Mouse (Mus musculus): ENCODE data around the gene Trim24. TPM values are rescaled to one million over a fixed set of nuclear protein-coding genes. Genes with fewer than 3 reads are reported as not detected.
"Not testable (repeated sequence)": the region's sequence is repeated elsewhere in the genome, so short reads cannot be mapped to it uniquely, and the experiment has no call there.

The Trim24 gene
- polyA plus RNA-seq, 1 experiment from 2014 or later, result 19.6 TPM

DNA sequence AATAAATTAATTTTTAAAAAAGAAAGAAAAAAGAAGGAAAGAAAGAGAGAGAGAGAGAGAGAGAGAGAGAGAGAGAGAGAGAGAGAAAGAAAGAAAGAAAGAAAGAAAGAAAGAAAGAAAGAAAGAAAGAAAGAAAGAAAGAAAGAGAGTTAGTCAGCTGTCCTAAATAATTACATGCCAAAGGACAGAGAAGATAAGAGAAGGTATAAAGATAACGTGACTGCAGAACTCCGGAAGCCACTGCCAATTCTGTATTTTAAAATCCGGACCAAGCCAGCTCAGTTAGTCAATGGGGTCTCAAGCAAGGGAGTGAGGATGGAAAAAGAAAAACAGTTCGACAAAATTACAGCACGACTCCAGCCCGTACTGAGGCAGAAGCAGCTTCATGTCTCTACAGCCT lies 25.7 kb upstream of the Trim24 start:
- not testable (repeated sequence) for H3K36me3 ChIP-seq (ENCODE audit: poor library complexity, severe bottlenecking)

DNA sequence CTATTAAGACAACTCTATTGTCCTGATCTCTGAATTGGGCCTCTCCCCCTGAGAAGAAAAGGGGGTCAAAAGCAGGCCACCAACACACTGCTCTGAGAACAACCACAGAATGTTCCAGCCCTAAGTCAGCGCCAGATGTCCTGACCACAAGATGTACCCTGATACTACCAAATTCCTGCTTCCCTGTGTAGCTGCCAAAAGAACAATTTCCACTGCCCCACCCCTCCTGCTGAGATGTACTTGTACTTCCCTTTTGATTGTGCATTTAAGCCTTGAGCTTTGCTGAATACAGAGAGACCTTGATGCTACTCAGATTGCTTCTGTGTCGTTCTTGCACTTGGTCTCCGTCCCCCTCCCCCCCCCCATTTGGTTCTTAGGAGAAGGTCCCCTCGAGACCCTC lies 23.1 kb upstream of the Trim24 start:
- H3K27me3 ChIP-seq; H3K36me3 ChIP-seq (ENCODE audit: poor library complexity, severe bottlenecking); ATAC-seq; H3K4me2 ChIP-seq; H3K4me1 ChIP-seq; H3K4me3 ChIP-seq; H3K27ac ChIP-seq; H3K9me3 ChIP-seq (replicated peaks); H3K9ac ChIP-seq: not testable (repeated sequence)
- 88% methylated on average over 4 of the region's 4 CpGs for WGBS

More for the DNA sequence above, 25.7 kb upstream of the Trim24 start:
- H3K27ac ChIP-seq; H3K9ac ChIP-seq; H3K27me3 ChIP-seq; H3K4me2 ChIP-seq; H3K4me1 ChIP-seq; ATAC-seq; H3K9me3 ChIP-seq (replicated peaks); H3K4me3 ChIP-seq: not testable (repeated sequence)
- WGBS, result 96% methylated on average over 6 of the region's 6 CpGs

DNA sequence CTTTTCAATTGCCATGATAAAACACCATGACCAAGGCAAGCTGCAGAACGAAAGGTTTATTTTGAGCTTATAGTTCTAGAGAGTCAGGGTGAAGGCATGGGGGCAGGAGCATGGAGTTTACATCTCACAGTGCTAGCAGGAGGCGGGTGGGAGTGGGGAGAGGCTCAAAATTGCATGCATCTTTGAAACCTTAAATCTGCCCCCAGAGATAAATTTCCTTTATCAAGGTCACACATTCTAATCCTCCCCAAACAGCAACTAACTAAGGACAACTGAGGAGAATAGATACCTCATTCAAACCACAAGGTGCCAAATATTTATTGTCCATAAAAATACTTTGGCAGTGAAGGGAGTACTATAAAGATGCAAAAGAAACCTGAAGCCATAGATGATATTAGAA lies 19.3 kb upstream of the Trim24 start:
- Histone ChIP-seq H3K27ac (no peak overlapping the region), H3K36me3 (ENCODE audit: poor library complexity, severe bottlenecking) (no peaks in the 10 kb centered on the region), H3K9me3 (replicated peaks) (no peaks in the 10 kb centered on the region; the same call in 1 of the 2 replicates), H3K27me3 (no peaks in the 10 kb centered on the region), H3K4me2 (no peak overlapping the region), H3K9ac (no peak overlapping the region), H3K4me3 (no peak overlapping the region), H3K4me1 (no peaks in the 10 kb centered on the region)
- ATAC-seq, result no peak
- 94% methylated on average over 2 of the region's 2 CpGs for WGBS

DNA sequence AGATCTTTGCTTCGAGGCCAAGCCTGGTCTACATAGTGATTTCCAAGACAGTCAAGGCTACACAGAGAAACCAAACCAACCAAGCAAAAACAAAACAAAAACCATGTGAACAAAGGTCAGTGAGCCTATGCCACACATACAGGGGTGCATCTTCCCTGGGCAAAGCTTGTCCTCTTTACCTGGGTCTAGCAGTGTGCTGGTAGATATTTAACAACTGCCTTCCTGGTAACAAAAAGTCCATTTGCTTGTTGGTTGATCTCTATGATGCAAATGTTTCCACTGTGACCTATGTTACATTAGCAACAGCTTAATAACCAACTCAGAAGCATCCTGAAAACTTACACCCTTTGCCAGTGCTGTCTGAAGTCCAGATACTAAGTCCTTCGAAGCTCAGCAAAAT lies 17.3 kb upstream of the Trim24 start:
- Histone ChIP-seq H3K36me3 (ENCODE audit: poor library complexity, severe bottlenecking) (no peaks in the 10 kb centered on the region), H3K27me3 (no peaks in the 10 kb centered on the region), H3K4me3 (no peak overlapping the region), H3K9ac (no peak overlapping the region), H3K4me1 (no peaks in the 10 kb centered on the region), H3K9me3 (replicated peaks) (no peaks in the 10 kb centered on the region; the same call in 1 of the 2 replicates), H3K4me2 (no peak overlapping the region), H3K27ac (no peak overlapping the region)
- WGBS, result 91% methylated on average over 2 of the region's 2 CpGs
- ATAC-seq, result no peak

DNA sequence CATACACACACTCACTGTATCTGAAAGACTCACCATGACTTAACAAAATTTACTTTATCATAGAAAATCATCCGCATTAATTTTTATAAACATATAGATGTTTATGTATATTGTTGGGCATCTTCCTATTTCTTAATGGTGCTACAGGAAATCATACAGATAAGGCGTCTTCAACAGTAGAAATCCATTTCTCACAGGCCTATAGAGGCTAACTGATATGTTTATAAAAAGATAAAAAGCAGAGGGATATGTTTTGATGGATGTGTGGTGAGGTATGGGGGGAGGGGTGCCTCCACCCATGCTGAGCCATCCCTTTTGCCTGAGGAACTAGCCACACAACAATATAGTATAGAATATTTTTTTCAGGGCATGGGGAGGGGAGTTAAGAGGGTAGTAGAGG lies 15.2 kb upstream of the Trim24 start:
- no peak overlapping the region for H3K27ac ChIP-seq
- H3K4me1 ChIP-seq, result no peaks in the 10 kb centered on the region
- no peak overlapping the region for H3K4me2 ChIP-seq
- H3K9me3 ChIP-seq (replicated peaks), result no peaks in the 10 kb centered on the region
- no peak for ATAC-seq
- H3K27me3 ChIP-seq, result no peaks in the 10 kb centered on the region
- no peak overlapping the region for H3K9ac ChIP-seq
- H3K36me3 ChIP-seq (ENCODE audit: poor library complexity, severe bottlenecking), result no peaks in the 10 kb centered on the region
- H3K4me3 ChIP-seq, result no peak overlapping the region
- WGBS, result 89% methylated on average over 2 of the region's 2 CpGs

DNA sequence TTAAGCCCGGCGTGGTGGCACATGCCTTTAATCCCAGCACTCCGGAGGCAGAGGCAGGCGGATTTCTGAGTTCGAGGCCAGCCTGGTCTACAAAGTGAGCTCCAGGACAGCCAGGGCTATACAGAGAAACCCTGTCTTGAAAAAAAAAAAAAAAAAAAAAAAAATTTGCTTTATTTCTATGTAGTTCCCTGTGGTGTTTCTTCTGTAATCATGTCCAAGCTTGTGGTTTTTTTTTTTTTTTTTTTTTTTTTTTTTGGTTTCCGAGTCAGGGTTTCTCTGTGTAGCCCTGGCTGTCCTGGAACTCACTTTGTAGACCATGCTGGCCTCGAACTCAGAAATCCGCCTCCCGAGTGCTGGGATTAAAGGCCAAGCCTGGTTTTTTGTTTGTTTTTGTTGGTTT lies 14.3 kb upstream of the Trim24 start:
- not testable (repeated sequence) for H3K9me3 ChIP-seq (replicated peaks); H3K9ac ChIP-seq; H3K4me3 ChIP-seq; H3K4me1 ChIP-seq; ATAC-seq; H3K36me3 ChIP-seq (ENCODE audit: poor library complexity, severe bottlenecking); H3K27ac ChIP-seq; H3K27me3 ChIP-seq; H3K4me2 ChIP-seq
- WGBS, result 95% methylated on average over 9 of the region's 9 CpGs

DNA sequence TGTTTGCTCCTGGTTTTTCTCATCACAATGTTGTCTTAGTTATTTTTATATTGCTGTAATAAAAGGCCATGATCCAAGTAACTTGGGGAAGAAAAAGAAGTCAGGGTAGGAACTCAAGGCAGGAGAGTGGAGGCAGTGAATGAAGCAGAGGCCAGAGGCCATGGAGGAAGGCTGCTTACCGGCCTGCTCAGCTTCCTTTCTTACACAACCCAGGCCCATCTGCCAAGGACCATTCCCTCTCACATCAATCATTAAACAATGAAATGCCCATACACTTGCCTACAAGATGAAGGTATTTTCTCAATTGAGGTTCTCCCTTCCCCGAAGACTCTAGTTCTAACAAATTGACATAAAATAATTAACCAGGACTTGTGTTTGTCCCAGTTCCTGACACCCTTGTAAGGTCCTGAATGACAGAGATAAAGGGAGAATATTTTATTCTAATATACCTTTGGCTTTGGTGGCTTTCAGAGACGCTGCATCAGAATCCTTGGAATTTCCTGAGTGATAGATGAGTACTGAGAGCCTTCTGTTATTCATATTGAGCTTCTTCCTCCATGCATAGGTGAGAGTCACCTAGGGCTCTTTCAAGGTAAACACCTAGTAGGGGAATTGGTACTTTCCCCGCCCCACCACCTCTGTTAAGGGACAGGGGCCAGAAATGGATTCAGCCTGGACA lies 13.3 kb upstream of the Trim24 start:
- H3K9me3 ChIP-seq (replicated peaks), result no peaks in the 10 kb centered on the region
- no peak overlapping the region for H3K4me2 ChIP-seq
- H3K4me1 ChIP-seq, result no peaks in the 10 kb centered on the region
- WGBS, result 80% methylated on average over 4 of the region's 4 CpGs
- no peak overlapping the region for H3K27ac ChIP-seq
- H3K36me3 ChIP-seq (ENCODE audit: poor library complexity, severe bottlenecking), result no peaks in the 10 kb centered on the region
- no peak overlapping the region for H3K4me3 ChIP-seq
- ATAC-seq, result no peak
- H3K27me3 ChIP-seq, result no peaks in the 10 kb centered on the region
- H3K9ac ChIP-seq, result no peak overlapping the region

DNA sequence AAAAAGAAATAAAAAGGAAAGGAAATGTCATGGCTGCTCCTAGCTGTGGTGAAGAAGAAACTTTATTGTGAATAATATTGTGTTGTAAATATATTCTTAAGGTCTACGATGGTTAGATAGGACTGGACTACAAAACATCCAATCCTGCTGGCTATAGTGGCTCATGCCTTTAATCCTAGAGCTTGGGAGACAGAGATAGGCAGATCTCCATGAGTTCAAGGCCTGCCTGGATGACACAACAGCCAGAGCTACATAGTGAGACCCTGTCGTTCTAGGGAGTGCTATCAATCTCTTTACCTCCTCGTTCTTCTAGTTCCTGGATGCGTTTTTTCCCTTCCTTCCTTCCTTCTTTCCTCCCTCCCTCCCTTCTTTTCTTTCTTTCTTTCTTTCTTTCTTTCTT lies 12.5 kb upstream of the Trim24 start:
- Histone ChIP-seq H3K4me1 (no peaks in the 10 kb centered on the region), H3K27ac (no peak overlapping the region), H3K9me3 (replicated peaks) (no peaks in the 10 kb centered on the region), H3K4me2 (no peak overlapping the region), H3K36me3 (ENCODE audit: poor library complexity, severe bottlenecking) (no peaks in the 10 kb centered on the region), H3K9ac (no peak overlapping the region), H3K27me3 (no peaks in the 10 kb centered on the region), H3K4me3 (no peak overlapping the region)
- no peak for ATAC-seq
- 91% methylated on average over 4 of the region's 4 CpGs for WGBS

DNA sequence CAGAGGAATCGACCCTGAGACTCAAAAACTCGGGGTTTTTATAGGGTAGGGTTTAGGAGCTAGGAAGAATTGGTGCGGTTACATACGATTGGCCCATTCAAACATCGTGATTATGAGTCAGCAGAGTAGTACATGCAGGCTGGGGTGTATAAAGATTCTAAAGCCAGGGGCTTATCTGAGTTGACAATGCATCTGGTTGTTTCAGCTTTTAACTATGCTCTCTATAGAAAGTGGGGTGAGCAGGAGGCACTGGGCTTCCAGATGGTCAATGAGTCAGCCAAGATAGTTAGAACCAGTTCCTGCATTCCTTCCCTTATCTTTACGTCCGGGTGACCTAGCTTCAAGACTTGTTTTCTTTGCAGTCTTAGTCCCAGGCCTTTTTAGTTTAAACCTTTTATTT lies 7.7 kb upstream of the Trim24 start:
- Histone ChIP-seq H3K36me3 (ENCODE audit: poor library complexity, severe bottlenecking) (no peaks in the 10 kb centered on the region), H3K27me3 (no peaks in the 10 kb centered on the region), H3K27ac (no peak overlapping the region), H3K4me3 (no peak overlapping the region), H3K4me1 (no peaks in the 10 kb centered on the region), H3K9ac (no peak overlapping the region), H3K4me2 (no peak overlapping the region), H3K9me3 (replicated peaks) (no peaks in the 10 kb centered on the region)
- ATAC-seq, result no peak
- WGBS, result 87% methylated on average over 7 of the region's 7 CpGs

DNA sequence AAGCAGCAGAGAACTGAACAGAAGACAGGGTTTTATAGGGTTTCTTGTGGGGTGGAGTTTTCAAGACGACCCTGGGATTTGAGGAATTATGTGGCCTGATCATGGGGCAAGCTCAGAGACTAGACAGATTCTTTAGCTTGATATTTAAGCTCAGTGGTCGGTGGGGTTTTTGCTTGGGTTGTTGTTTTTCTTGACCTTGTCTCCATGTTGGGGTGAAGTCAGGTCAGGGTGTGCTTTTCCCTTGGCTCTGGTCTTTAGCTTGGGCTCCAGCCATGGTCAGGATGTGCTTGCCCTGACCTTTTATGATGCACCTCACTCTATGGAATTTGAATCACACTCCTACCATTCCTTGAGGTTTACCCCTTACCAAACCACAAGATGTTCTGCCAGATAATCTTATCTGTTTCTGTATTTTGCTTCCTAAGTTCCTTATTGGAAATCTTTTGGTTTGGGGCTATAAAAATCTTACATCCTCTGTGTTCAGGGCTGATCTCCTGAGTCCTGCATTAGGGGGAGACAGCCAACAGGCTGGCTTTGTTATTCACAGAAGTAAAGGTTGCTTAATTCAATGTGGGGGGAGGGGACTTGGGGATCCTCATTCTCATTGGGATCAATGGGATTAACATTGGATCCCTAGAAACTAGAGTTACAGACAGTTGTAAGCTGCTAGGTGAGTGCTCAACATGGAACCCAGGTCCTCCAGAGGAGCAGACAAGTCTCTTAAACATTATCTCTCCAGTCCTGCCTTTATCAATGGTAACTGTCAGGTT lies 6.5 kb upstream of the Trim24 start:
- H3K36me3 ChIP-seq (ENCODE audit: poor library complexity, severe bottlenecking), result no peaks in the 10 kb centered on the region
- no peaks in the 10 kb centered on the region for H3K27me3 ChIP-seq
- no peaks in the 10 kb centered on the region for H3K4me1 ChIP-seq
- H3K27ac ChIP-seq, result no peak overlapping the region
- ATAC-seq, result no peak
- H3K4me3 ChIP-seq, result no peak overlapping the region
- H3K9ac ChIP-seq, result no peak overlapping the region
- H3K9me3 ChIP-seq (replicated peaks), result no peaks in the 10 kb centered on the region
- WGBS, result 75% methylated on average over 2 of the region's 2 CpGs
- no peak overlapping the region for H3K4me2 ChIP-seq

DNA sequence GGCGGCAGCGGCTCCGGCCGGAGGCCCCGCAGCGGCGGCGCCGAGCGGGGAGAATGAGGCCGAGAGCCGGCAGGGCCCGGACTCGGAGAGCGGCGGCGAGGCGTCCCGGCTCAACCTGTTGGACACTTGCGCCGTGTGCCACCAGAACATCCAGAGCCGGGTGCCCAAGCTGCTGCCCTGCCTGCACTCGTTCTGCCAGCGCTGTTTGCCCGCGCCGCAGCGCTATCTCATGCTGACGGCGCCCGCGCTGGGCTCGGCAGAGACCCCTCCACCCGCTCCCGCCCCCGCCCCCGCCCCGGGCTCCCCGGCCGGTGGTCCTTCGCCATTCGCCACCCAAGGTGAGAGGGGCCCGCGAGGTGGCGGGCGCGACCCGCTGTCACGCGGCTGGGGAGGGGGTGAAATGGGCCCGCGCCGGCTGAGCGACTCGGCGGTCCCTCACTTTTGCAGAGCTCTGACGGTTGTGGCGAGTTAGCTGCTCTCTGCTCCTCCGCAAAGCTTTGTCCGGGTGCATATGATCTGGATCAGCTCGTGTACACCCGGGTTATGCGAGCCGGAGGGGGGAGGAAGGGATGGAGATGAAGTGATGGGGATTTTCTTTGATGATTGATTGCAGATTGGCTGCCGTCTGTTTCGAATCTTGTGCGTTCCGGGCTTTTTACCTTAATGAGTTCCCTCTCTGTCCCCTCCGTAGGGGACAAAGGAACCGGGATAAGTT lies 683 bp downstream of the Trim24 start:
- Histone ChIP-seq H3K27ac (peak overlapping the region; percentile 99), H3K27me3 (no peaks in the 10 kb centered on the region), H3K4me3 (peak overlapping the region; percentile 83), H3K9me3 (replicated peaks) (peaks cover 40% of the 10 kb centered on the region), H3K36me3 (ENCODE audit: poor library complexity, severe bottlenecking) (peaks cover 36% of the 10 kb centered on the region), H3K9ac (peak overlapping the region; percentile 96), H3K4me2 (peak overlapping the region; percentile 54), H3K4me1 (no peaks in the 10 kb centered on the region)
- WGBS, result under 1% methylated on average over 61 of the region's 70 CpGs
- peak; percentile 60 for ATAC-seq

DNA sequence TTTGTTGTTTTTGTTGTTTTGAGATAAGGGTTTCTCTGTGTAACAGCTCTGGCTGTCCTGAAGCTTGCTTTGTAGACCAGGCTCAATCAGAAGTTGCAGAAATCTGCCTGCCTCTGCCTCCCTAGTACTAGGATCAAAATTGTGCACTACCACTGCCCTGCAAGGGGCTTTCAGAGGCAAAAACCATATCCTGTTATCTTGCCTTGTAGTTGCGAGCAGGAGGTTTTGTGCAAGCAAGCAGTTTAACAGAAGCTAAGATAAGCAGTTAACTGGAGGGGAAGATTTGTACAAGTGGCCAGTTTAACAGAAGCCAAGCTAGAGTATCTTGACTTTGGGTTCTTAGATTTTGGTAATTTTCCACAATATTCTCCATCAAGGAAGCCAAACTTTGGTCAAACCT lies 2.2 kb downstream of the Trim24 start:
- Histone ChIP-seq H3K36me3 (ENCODE audit: poor library complexity, severe bottlenecking) (peaks cover 52% of the 10 kb centered on the region), H3K9ac (no peak overlapping the region), H3K4me2 (no peak overlapping the region), H3K27ac (no peak overlapping the region), H3K4me1 (no peaks in the 10 kb centered on the region), H3K27me3 (no peaks in the 10 kb centered on the region), H3K4me3 (no peak overlapping the region), H3K9me3 (replicated peaks) (peaks cover 56% of the 10 kb centered on the region)
- WGBS, result 88% methylated on average over 1 of the region's 1 CpGs
- ATAC-seq, result no peak
